Mouse (Mus musculus): ENCODE measurements around the gene Zmiz1. TPM values are rescaled to one million over a fixed set of nuclear protein-coding genes. Genes with fewer than 3 reads are reported as not detected.

Gene Zmiz1
- polyA plus RNA-seq, 1 experiment from 2014 or later: 70.0 TPM

DNA sequence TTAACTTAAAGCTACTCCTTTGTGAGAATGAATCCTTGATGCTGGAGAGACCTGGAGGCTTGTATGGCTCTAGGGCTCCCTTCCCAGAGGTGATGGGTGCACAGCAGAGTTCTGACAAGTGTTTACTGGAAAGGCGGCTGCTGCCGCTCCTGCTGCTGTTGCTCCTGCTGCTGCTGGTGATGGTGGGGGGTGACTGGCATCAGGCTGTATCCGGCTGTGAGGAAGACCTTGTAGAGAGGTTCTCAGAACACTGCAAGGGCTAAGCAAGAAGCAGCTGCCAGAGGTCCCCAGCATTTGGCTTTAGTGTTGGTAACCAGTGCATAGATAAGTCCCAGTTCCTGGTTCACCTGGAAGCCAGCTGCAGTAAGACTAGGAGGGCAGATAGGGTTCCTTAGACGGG is 149.6 kb downstream of the Zmiz1 start:
- H3K9me3 ChIP-seq (ENCODE audit: control insufficient read depth, low read length): no peaks in the 10 kb centered on the region
- H3K4me3 ChIP-seq (replicated peaks; ENCODE audit: low read length): peak overlapping the region; percentile 58
- DNase-seq (ENCODE audit: low spot score) (no peak), ATAC-seq (ENCODE audit: low FRiP score) (no peak)
- no peaks in the 10 kb centered on the region; the same call in 1 of the 2 replicates for H3K36me3 ChIP-seq (replicated peaks; ENCODE audit: control insufficient read depth, insufficient read depth)
- H3K27ac ChIP-seq: peak overlapping the region; percentile 99
- peaks cover 58% of the 10 kb centered on the region for H3K4me1 ChIP-seq (replicated peaks; ENCODE audit: control insufficient read depth, insufficient read depth, low read length)
- H3K9ac ChIP-seq: peak overlapping the region; percentile 97
- WGBS: 4% methylated on average over 4 of the region's 4 CpGs
- no peaks in the 10 kb centered on the region for H3K27me3 ChIP-seq (ENCODE audit: control insufficient read depth, insufficient read depth, low read length)
- peak overlapping the region; percentile 92 for H3K4me2 ChIP-seq (replicated peaks)

- WGBS: 66% methylated on average over 7 of the region's 7 CpGs
- Histone ChIP-seq H3K4me3 (replicated peaks; ENCODE audit: low read length) (peak overlapping the region; percentile 58), H3K27me3 (ENCODE audit: control insufficient read depth, insufficient read depth, low read length) (no peaks in the 10 kb centered on the region), H3K4me2 (replicated peaks) (peak overlapping the region; percentile 92), H3K36me3 (replicated peaks; ENCODE audit: control insufficient read depth, insufficient read depth) (no peaks in the 10 kb centered on the region; the same call in 1 of the 2 replicates), H3K4me1 (replicated peaks; ENCODE audit: control insufficient read depth, insufficient read depth, low read length) (peaks cover 65% of the 10 kb centered on the region), H3K27ac (peak overlapping the region; percentile 55), H3K9ac (peak overlapping the region; percentile 52), H3K9me3 (ENCODE audit: control insufficient read depth, low read length) (no peaks in the 10 kb centered on the region)
- no peak for DNase-seq (ENCODE audit: low spot score)
- ATAC-seq (ENCODE audit: low FRiP score): no peak
Measured at GRCm38 (mm10) chr14:25609355-25609754, 150.4 kb downstream of the Zmiz1 start.

DNA sequence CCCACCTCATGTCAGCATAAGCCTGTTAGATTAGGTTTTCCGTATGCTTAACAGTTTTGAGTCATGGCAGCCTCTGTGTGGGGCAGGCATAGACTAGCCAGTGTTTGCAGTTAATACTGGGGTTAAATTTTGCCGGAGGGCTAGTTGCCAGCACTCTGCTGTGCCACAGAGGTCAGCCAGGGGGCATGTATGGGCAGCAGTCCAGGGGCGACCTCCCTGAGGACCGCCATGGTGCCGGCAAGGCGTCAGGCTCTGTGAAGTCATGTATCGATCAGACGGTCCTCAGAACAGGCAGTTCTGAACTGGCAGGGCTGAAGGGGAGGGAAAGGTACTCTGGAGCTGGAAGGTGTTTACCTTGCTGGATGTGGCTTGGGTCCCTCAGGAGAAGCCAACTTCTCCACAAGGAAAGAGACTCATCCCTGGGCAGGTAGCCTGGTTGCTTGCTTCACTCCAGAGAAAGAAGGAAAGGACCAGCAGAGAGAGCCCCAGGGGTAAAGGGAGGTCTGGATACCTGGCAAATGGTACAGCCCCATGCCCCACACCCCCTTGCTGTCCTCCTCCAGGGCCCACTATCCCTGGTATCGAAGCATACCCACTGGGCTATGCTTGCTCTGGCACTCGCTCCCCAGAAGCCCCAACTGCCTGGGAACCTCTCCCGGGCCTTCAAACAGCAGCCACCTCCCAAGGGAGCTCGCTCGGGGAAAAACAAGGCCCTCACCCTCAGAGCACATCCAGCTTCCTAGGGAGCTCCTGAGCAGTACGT is 151.6 kb downstream of the Zmiz1 start:
- no peak for ATAC-seq (ENCODE audit: low FRiP score)
- WGBS: 32% methylated on average over 14 of the region's 14 CpGs
- peak overlapping the region; percentile 92 for H3K4me2 ChIP-seq (replicated peaks)
- H3K9ac ChIP-seq: peak overlapping the region; percentile 52
- peak overlapping the region; percentile 40 for H3K27ac ChIP-seq
- no peak for DNase-seq (ENCODE audit: low spot score)
- no peaks in the 10 kb centered on the region for H3K9me3 ChIP-seq (ENCODE audit: control insufficient read depth, low read length)
- H3K36me3 ChIP-seq (replicated peaks; ENCODE audit: control insufficient read depth, insufficient read depth): no peaks in the 10 kb centered on the region; the same call in 1 of the 2 replicates
- no peaks in the 10 kb centered on the region for H3K27me3 ChIP-seq (ENCODE audit: control insufficient read depth, insufficient read depth, low read length)
- H3K4me3 ChIP-seq (replicated peaks; ENCODE audit: low read length): peak overlapping the region; percentile 58
- H3K4me1 ChIP-seq (replicated peaks; ENCODE audit: control insufficient read depth, insufficient read depth, low read length): peaks cover 62% of the 10 kb centered on the region

DNA sequence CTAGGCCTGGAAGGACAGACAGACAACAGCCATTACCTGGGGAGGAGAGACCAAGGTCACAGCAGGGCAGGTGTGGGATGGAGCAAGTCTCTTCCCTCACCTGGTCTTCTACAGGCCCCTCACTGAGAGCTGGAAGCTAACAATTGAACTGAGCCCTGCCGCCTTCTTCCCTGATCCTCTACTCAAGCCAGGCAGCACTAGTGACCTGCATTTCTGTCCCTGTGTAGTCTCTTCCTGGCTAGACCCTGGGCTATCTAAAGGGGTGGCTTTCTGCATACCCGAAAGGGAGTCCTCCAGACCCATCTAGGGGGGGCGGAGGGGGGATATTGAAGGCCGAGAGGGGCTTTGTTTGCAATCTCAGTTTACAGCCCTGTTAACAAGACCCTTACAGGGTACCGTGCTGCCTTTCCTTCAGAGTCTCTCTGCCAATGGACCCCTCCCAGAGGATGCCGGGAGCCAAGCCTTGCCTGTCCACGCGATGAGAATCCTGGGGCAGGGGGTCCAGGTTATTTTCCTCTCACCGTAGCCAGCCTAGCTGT is 152.2 kb downstream of the Zmiz1 start:
- no peaks in the 10 kb centered on the region; the same call in 1 of the 2 replicates for H3K36me3 ChIP-seq (replicated peaks; ENCODE audit: control insufficient read depth, insufficient read depth)
- DNase-seq (ENCODE audit: low spot score): no peak

DNA sequence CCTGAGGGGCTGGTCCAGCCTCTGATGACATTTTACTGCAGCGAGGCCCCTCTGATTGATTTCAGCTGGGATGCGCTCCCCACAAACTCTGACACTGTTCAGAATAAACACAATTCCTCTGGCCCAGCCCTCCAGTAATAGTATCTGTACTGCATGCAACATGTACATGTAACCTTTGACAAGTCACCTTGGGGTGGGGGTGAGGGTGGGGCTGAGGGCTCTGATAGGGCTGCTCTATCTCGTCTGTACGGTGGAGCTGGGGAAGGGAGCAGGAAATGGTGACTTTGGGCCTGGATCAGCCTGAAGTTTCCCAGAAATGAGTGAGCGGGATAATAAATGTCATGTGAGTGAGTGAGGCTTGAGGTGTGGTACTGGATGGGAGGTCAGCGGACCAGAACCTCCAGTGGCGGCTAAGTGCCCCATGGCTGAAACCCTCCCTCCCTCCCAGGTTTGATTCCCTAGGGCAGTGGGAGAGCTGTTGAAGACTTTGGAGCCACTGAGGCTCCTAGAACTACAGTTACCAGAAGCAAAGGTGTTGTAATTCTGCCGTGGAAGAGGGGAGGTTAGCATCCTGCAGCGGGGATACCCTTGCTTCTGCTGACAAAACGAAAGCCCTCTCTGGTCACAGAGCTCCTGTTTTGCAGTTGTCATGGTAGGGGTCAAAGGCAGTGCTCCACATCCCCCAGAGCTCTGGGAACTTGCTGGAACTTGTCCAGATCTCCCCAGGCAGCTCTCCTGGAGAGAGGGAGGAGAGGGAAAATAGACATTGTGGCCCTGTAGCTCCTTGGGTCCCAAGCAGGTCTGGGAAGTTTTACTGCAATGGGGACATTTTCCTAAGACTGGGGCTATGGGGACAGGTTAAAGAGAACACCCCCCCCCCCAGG is 153.1 kb downstream of the Zmiz1 start:
- Histone ChIP-seq H3K27ac (peak overlapping the region; percentile 40; the same call in 1 of the 2 replicates), H3K4me3 (replicated peaks; ENCODE audit: low read length) (peak overlapping the region; percentile 58), H3K4me2 (replicated peaks) (peak overlapping the region; percentile 92), H3K27me3 (ENCODE audit: control insufficient read depth, insufficient read depth, low read length) (no peaks in the 10 kb centered on the region), H3K4me1 (replicated peaks; ENCODE audit: control insufficient read depth, insufficient read depth, low read length) (peaks cover 58% of the 10 kb centered on the region), H3K9me3 (ENCODE audit: control insufficient read depth, low read length) (no peaks in the 10 kb centered on the region), H3K36me3 (replicated peaks; ENCODE audit: control insufficient read depth, insufficient read depth) (no peaks in the 10 kb centered on the region; the same call in 1 of the 2 replicates), H3K9ac (peak overlapping the region; percentile 52)
- ATAC-seq (ENCODE audit: low FRiP score) (no peak), DNase-seq (ENCODE audit: low spot score) (no peak)
- 68% methylated on average over 10 of the region's 10 CpGs for WGBS

More for the DNA sequence above, 152.2 kb downstream of the Zmiz1 start:
- no peak for ATAC-seq (ENCODE audit: low FRiP score)
- Histone ChIP-seq H3K4me3 (replicated peaks; ENCODE audit: low read length) (peak overlapping the region; percentile 58), H3K4me2 (replicated peaks) (peak overlapping the region; percentile 92), H3K27me3 (ENCODE audit: control insufficient read depth, insufficient read depth, low read length) (no peaks in the 10 kb centered on the region), H3K9ac (peak overlapping the region; percentile 52), H3K4me1 (replicated peaks; ENCODE audit: control insufficient read depth, insufficient read depth, low read length) (peaks cover 58% of the 10 kb centered on the region), H3K27ac (peak overlapping the region; percentile 40), H3K9me3 (ENCODE audit: control insufficient read depth, low read length) (no peaks in the 10 kb centered on the region)
- WGBS: 36% methylated on average over 9 of the region's 9 CpGs

- Histone ChIP-seq H3K9ac (no peak overlapping the region), H3K27ac (no peak overlapping the region), H3K4me1 (replicated peaks; ENCODE audit: control insufficient read depth, insufficient read depth, low read length) (peaks cover 65% of the 10 kb centered on the region), H3K36me3 (replicated peaks; ENCODE audit: control insufficient read depth, insufficient read depth) (peaks cover under 1% of the 10 kb centered on the region), H3K27me3 (ENCODE audit: control insufficient read depth, insufficient read depth, low read length) (no peaks in the 10 kb centered on the region), H3K4me2 (replicated peaks) (no peak overlapping the region), H3K4me3 (replicated peaks; ENCODE audit: low read length) (no peak overlapping the region), H3K9me3 (ENCODE audit: control insufficient read depth, low read length) (no peaks in the 10 kb centered on the region)
- 82% methylated on average over 8 of the region's 8 CpGs for WGBS
- no peak for ATAC-seq (ENCODE audit: low FRiP score)
- DNase-seq (ENCODE audit: low spot score): no peak
Measured at GRCm38 (mm10) chr14:25613942-25614575, 155.1 kb downstream of the Zmiz1 start.

DNA sequence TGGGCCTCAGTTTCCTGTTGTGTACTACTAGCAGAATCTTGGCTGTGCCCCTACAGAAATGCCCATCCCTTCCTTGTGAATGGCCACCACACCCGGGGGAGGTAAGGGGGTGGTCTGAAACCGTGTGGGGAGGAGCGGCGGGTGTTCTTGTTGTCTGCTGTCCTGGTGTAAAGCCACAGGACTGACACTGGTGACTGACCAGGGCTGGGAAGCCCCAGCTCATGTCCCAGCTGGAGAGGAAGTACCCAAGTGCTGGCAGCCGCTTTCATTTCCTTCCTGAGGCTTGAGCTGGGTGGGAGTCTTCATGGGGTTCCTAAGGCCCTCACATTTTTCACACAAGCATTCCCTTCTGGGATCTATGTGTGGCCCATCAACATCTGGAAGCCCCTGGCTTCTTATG is 155.7 kb downstream of the Zmiz1 start:
- Histone ChIP-seq H3K36me3 (replicated peaks; ENCODE audit: control insufficient read depth, insufficient read depth) (peaks cover 2% of the 10 kb centered on the region), H3K9me3 (ENCODE audit: control insufficient read depth, low read length) (no peaks in the 10 kb centered on the region), H3K4me2 (replicated peaks) (no peak overlapping the region), H3K27ac (no peak overlapping the region), H3K4me1 (replicated peaks; ENCODE audit: control insufficient read depth, insufficient read depth, low read length) (peaks cover 67% of the 10 kb centered on the region), H3K4me3 (replicated peaks; ENCODE audit: low read length) (no peak overlapping the region), H3K27me3 (ENCODE audit: control insufficient read depth, insufficient read depth, low read length) (no peaks in the 10 kb centered on the region), H3K9ac (no peak overlapping the region)
- WGBS: 62% methylated on average over 5 of the region's 5 CpGs
- no peak for DNase-seq (ENCODE audit: low spot score)
- no peak for ATAC-seq (ENCODE audit: low FRiP score)

GRCm38 (mm10) chr14:25615602-25616001 is 156.6 kb downstream of the Zmiz1 start:
- H3K4me1 ChIP-seq (replicated peaks; ENCODE audit: control insufficient read depth, insufficient read depth, low read length): peaks cover 67% of the 10 kb centered on the region
- DNase-seq (ENCODE audit: low spot score) (no peak), ATAC-seq (ENCODE audit: low FRiP score) (no peak)
- WGBS: 85% methylated on average over 8 of the region's 8 CpGs
- H3K9ac ChIP-seq: no peak overlapping the region
- no peak overlapping the region for H3K4me3 ChIP-seq (replicated peaks; ENCODE audit: low read length)
- no peak overlapping the region for H3K27ac ChIP-seq
- H3K36me3 ChIP-seq (replicated peaks; ENCODE audit: control insufficient read depth, insufficient read depth): peaks cover 2% of the 10 kb centered on the region
- H3K4me2 ChIP-seq (replicated peaks): no peak overlapping the region
- H3K9me3 ChIP-seq (ENCODE audit: control insufficient read depth, low read length): no peaks in the 10 kb centered on the region
- H3K27me3 ChIP-seq (ENCODE audit: control insufficient read depth, insufficient read depth, low read length): no peaks in the 10 kb centered on the region
